Mouse (Mus musculus) embryonic facial prominence, embryonic 13.5 days (tissue): ENCODE results near the gene Mgat5. TPM values are rescaled to one million over a fixed set of nuclear protein-coding genes. Genes with fewer than 3 reads are reported as not detected.
A peak's percentile ranks its signal among the peaks of the same experiment; 100 is the strongest.

Experiments
- ATAC-seq: fragments of 200-750 bp; cut with Nextera tagmentation; 2 replicates; pipeline ENCODE4 v1.8.0; 2017; ENCODE audit warnings: low read depth; ENCODE audit not compliant: insufficient number of reproducible peaks, insufficient read depth, low FRiP score, low TSS enrichment
- H3K27ac ChIP-seq: fragments of 300-500 bp; sonication (generic); 2 replicates; pipeline ENCODE4 v1.5.1; 2015; ENCODE audit warnings: moderate library complexity, mild to moderate bottlenecking, inconsistent platforms
- H3K27me3 ChIP-seq: fragments of 300-500 bp; sonication (generic); 2 replicates; pipeline ENCODE4 v1.6.1; 2015; ENCODE audit warnings: mild to moderate bottlenecking, inconsistent platforms
- H3K36me3 ChIP-seq: fragments of 300-500 bp; sonication (generic); 2 replicates; pipeline ENCODE4 v1.6.1; 2015; ENCODE audit warnings: mild to moderate bottlenecking, inconsistent platforms
- H3K4me1 ChIP-seq: fragments of 300-500 bp; sonication (generic); 2 replicates; pipeline ENCODE4 v1.6.1; 2015; ENCODE audit warnings: inconsistent platforms
- H3K4me2 ChIP-seq: fragments of 300-500 bp; sonication (generic); 2 replicates; pipeline ENCODE4 v1.6.1; 2015; ENCODE audit warnings: moderate library complexity, mild to moderate bottlenecking, inconsistent platforms
- H3K4me3 ChIP-seq: fragments of 300-500 bp; sonication (generic); 2 replicates; pipeline ENCODE4 v1.5.1; 2015; ENCODE audit warnings: mild to moderate bottlenecking, inconsistent platforms
- H3K9ac ChIP-seq: fragments of 300-500 bp; sonication (generic); 2 replicates; pipeline ENCODE4 v1.6.1; 2015; ENCODE audit warnings: mild to moderate bottlenecking, inconsistent platforms
- H3K9me3 ChIP-seq: fragments of 300-500 bp; sonication (generic); 2 replicates; pipeline ENCODE4 v1.6.1; 2016; ENCODE audit warnings: inconsistent platforms
- WGBS: fragments of 180-500 bp; shearing (Covaris S2); methylation state at CpG from one replicate; pipeline ENCODE4 v1.1.7; 2015; ENCODE audit warnings: mixed read lengths; 5-methylcytosine and 5-hydroxymethylcytosine counted together
- polyA plus RNA-seq: library from polyadenylated mRNA; unstranded; fragments of >200 nt; fragmentation: Nextera tagmentation; extraction: Ambion mirVana; gene quantifications from 2 replicates; pipeline ENCODE4 v1.2.1, GENCODE M21; 2015

Gene Mgat5
- polyA plus RNA-seq, 1 experiment from 2014 or later, result 7.0 TPM

- peaks cover 20% of the 10 kb centered on the region for H3K36me3 ChIP-seq
- H3K4me1 ChIP-seq, result peaks cover 9% of the 10 kb centered on the region; the same call in 1 of the 2 replicates
- no peak overlapping the region for H3K27ac ChIP-seq
- no peak for ATAC-seq
- no peak overlapping the region for H3K9ac ChIP-seq
- no peak overlapping the region for H3K4me2 ChIP-seq
- no peak overlapping the region for H3K4me3 ChIP-seq
- H3K27me3 ChIP-seq, result no peaks in the 10 kb centered on the region
- WGBS, result 72% methylated on average over 12 of the region's 12 CpGs
- no peaks in the 10 kb centered on the region for H3K9me3 ChIP-seq
Observed at GRCm38 (mm10) chr1:127396569-127397349, 191.9 kb downstream of the Mgat5 start.

- WGBS, result 78% methylated on average over 13 of the region's 13 CpGs
- H3K9ac ChIP-seq, result no peak overlapping the region
- H3K4me1 ChIP-seq, result peaks cover 9% of the 10 kb centered on the region; the same call in 1 of the 2 replicates
- no peak overlapping the region for H3K4me3 ChIP-seq
- peaks cover 18% of the 10 kb centered on the region for H3K36me3 ChIP-seq
- no peak overlapping the region for H3K4me2 ChIP-seq
- no peaks in the 10 kb centered on the region for H3K9me3 ChIP-seq
- ATAC-seq, result no peak
- no peak overlapping the region for H3K27ac ChIP-seq
- H3K27me3 ChIP-seq, result no peaks in the 10 kb centered on the region
Observed at GRCm38 (mm10) chr1:127397396-127397795, 192.6 kb downstream of the Mgat5 start.

GRCm38 (mm10) chr1:127398186-127398585, 193.4 kb downstream of the Mgat5 start:
- no peak for ATAC-seq
- no peaks in the 10 kb centered on the region for H3K9me3 ChIP-seq
- H3K4me1 ChIP-seq, result peaks cover 9% of the 10 kb centered on the region; the same call in 1 of the 2 replicates
- H3K4me2 ChIP-seq, result no peak overlapping the region
- no peaks in the 10 kb centered on the region for H3K27me3 ChIP-seq
- WGBS, result 95% methylated on average over 5 of the region's 5 CpGs
- no peak overlapping the region for H3K9ac ChIP-seq
- no peak overlapping the region for H3K4me3 ChIP-seq
- peaks cover 20% of the 10 kb centered on the region; the same call in 1 of the 2 replicates for H3K36me3 ChIP-seq
- H3K27ac ChIP-seq, result no peak overlapping the region

GRCm38 (mm10) chr1:127400198-127400597, 195.4 kb downstream of the Mgat5 start:
- H3K4me1 ChIP-seq, result peaks cover 9% of the 10 kb centered on the region; the same call in 1 of the 2 replicates
- peaks cover 21% of the 10 kb centered on the region; the same call in 1 of the 2 replicates for H3K36me3 ChIP-seq
- H3K27ac ChIP-seq, result peak overlapping the region; percentile 66
- no peak for ATAC-seq
- H3K9me3 ChIP-seq, result no peaks in the 10 kb centered on the region
- WGBS, result 51% methylated on average over 2 of the region's 2 CpGs
- no peaks in the 10 kb centered on the region for H3K27me3 ChIP-seq
- H3K9ac ChIP-seq, result no peak overlapping the region
- H3K4me3 ChIP-seq, result no peak overlapping the region
- H3K4me2 ChIP-seq, result no peak overlapping the region

- Histone ChIP-seq H3K27ac (no peak overlapping the region), H3K4me2 (no peak overlapping the region), H3K9ac (no peak overlapping the region), H3K4me3 (no peak overlapping the region), H3K27me3 (no peaks in the 10 kb centered on the region), H3K36me3 (peaks cover 21% of the 10 kb centered on the region; the same call in 1 of the 2 replicates), H3K4me1 (peaks cover 9% of the 10 kb centered on the region; the same call in 1 of the 2 replicates), H3K9me3 (no peaks in the 10 kb centered on the region)
- WGBS, result 41% methylated on average over 6 of the region's 6 CpGs
- no peak for ATAC-seq
Observed at GRCm38 (mm10) chr1:127400666-127401065, 195.9 kb downstream of the Mgat5 start.

- Histone ChIP-seq H3K9ac (no peak overlapping the region), H3K4me2 (no peak overlapping the region), H3K9me3 (no peaks in the 10 kb centered on the region), H3K27me3 (no peaks in the 10 kb centered on the region), H3K36me3 (peaks cover 12% of the 10 kb centered on the region; the same call in 1 of the 2 replicates), H3K27ac (no peak overlapping the region), H3K4me1 (peaks cover 34% of the 10 kb centered on the region), H3K4me3 (no peak overlapping the region)
- 66% methylated on average over 3 of the region's 3 CpGs for WGBS
- ATAC-seq, result no peak
Observed at GRCm38 (mm10) chr1:127404655-127405054, 199.8 kb downstream of the Mgat5 start.

GRCm38 (mm10) chr1:127408957-127409423, 204.2 kb downstream of the Mgat5 start:
- Histone ChIP-seq H3K27ac (no peak overlapping the region), H3K4me2 (no peak overlapping the region), H3K27me3 (no peaks in the 10 kb centered on the region), H3K4me1 (peaks cover 25% of the 10 kb centered on the region), H3K4me3 (no peak overlapping the region), H3K9me3 (no peaks in the 10 kb centered on the region), H3K9ac (no peak overlapping the region), H3K36me3 (peaks cover 14% of the 10 kb centered on the region)
- no peak for ATAC-seq
- 33% methylated on average over 2 of the region's 2 CpGs for WGBS

- Histone ChIP-seq H3K27me3 (no peaks in the 10 kb centered on the region), H3K9ac (no peak overlapping the region), H3K27ac (no peak overlapping the region), H3K4me3 (no peak overlapping the region), H3K36me3 (peaks cover 19% of the 10 kb centered on the region), H3K4me2 (no peak overlapping the region), H3K9me3 (no peaks in the 10 kb centered on the region), H3K4me1 (peaks cover 25% of the 10 kb centered on the region)
- WGBS, result 39% methylated on average over 5 of the region's 5 CpGs
- no peak for ATAC-seq
Observed at GRCm38 (mm10) chr1:127409512-127409911, 204.7 kb downstream of the Mgat5 start.

- Histone ChIP-seq H3K4me1 (no peaks in the 10 kb centered on the region; the same call in 1 of the 2 replicates), H3K9ac (no peak overlapping the region), H3K9me3 (no peaks in the 10 kb centered on the region), H3K27ac (no peak overlapping the region), H3K36me3 (peaks cover 36% of the 10 kb centered on the region), H3K4me3 (no peak overlapping the region), H3K4me2 (no peak overlapping the region), H3K27me3 (no peaks in the 10 kb centered on the region)
- ATAC-seq, result no peak
- WGBS, result 89% methylated on average over 7 of the region's 7 CpGs
Observed at GRCm38 (mm10) chr1:127414500-127414899, 209.7 kb downstream of the Mgat5 start.

GRCm38 (mm10) chr1:127415896-127416295, 211.1 kb downstream of the Mgat5 start:
- no peak for ATAC-seq
- WGBS, result 70% methylated on average over 1 of the region's 1 CpGs

GRCm38 (mm10) chr1:127416971-127417370, 212.2 kb downstream of the Mgat5 start:
- WGBS, result 73% methylated on average over 1 of the region's 1 CpGs
- Histone ChIP-seq H3K9me3 (no peaks in the 10 kb centered on the region), H3K9ac (no peak overlapping the region), H3K36me3 (peaks cover 34% of the 10 kb centered on the region), H3K27ac (no peak overlapping the region), H3K4me3 (no peak overlapping the region), H3K4me2 (no peak overlapping the region), H3K4me1 (peaks cover 17% of the 10 kb centered on the region), H3K27me3 (no peaks in the 10 kb centered on the region)
- no peak for ATAC-seq

More at GRCm38 (mm10) chr1:127415896-127416295, 211.1 kb downstream of the Mgat5 start:
- Histone ChIP-seq H3K27me3 (no peaks in the 10 kb centered on the region), H3K4me2 (no peak overlapping the region), H3K27ac (no peak overlapping the region), H3K9me3 (no peaks in the 10 kb centered on the region), H3K4me3 (no peak overlapping the region), H3K36me3 (peaks cover 36% of the 10 kb centered on the region), H3K9ac (no peak overlapping the region), H3K4me1 (peaks cover 11% of the 10 kb centered on the region)
